Mouse (Mus musculus): Measurements from ENCODE around the gene Phf11b. TPM values are rescaled to one million over a fixed set of nuclear protein-coding genes. Genes with fewer than 3 reads are reported as not detected.
"Not testable (repeated sequence)": the region's sequence is repeated elsewhere in the genome, so short reads cannot be mapped to it uniquely, and the experiment has no call there.

Phf11b gene
- 1 to 10 TPM; 1.9 to 3.4 TPM for total RNA-seq (2021)
- long read RNA-seq, experiment 1, partial matches to known transcripts, result 1 of 2 reads
- long read RNA-seq, experiment 1, other reads (novel, unspliced or antisense), result 0 of 2 reads
- long read RNA-seq, experiment 2, result 0 reads

- DNase-seq, result not testable (repeated sequence)
Measured at GRCm38 (mm10) chr14:59341189-59341588, at the start of gene Phf11b. Gene Phf11b, minus strand, starts transcription at chr14:59341351.

GRCm38 (mm10) chr14:59390181-59390580, 49.0 kb upstream of the Phf11b start:
- DNase-seq, result not testable (repeated sequence)

- no peak for DNase-seq
Measured at GRCm38 (mm10) chr14:59389532-59389931, 48.4 kb upstream of the Phf11b start.

GRCm38 (mm10) chr14:59370348-59371068, 29.4 kb upstream of the Phf11b start:
- DNase-seq, result no peak

GRCm38 (mm10) chr14:59366386-59367105, 25.4 kb upstream of the Phf11b start:
- no peak for DNase-seq

GRCm38 (mm10) chr14:59365244-59365644, 24.1 kb upstream of the Phf11b start, which contains the start of gene Phf11d:
Gene Phf11d, minus strand, starts transcription at chr14:59365470.
- DNase-seq, result peak; percentile 27 to 35

- DNase-seq, result no peak
Measured at GRCm38 (mm10) chr14:59339541-59339940, 1.6 kb downstream of the Phf11b start.

- not testable (repeated sequence) for DNase-seq
Measured at GRCm38 (mm10) chr14:59336056-59336455, 5.1 kb downstream of the Phf11b start.

- DNase-seq, result peak; percentile 4 to 27
Measured at GRCm38 (mm10) chr14:59330499-59330898, 10.7 kb downstream of the Phf11b start.

- not testable (repeated sequence) for DNase-seq
Measured at GRCm38 (mm10) chr14:59319970-59320369, 21.2 kb downstream of the Phf11b start.

- not testable (repeated sequence) for DNase-seq
Measured at GRCm38 (mm10) chr14:59319036-59319435, 22.1 kb downstream of the Phf11b start.

- DNase-seq, result not testable (repeated sequence)
Measured at GRCm38 (mm10) chr14:59297391-59297790, 43.8 kb downstream of the Phf11b start, which contains the start of gene Phf11a. Gene Phf11a, minus strand, starts transcription at chr14:59297522.

GRCm38 (mm10) chr14:59291769-59292168, 49.4 kb downstream of the Phf11b start:
- DNase-seq, result not testable (repeated sequence)

GRCm38 (mm10) chr14:59274961-59275360, 66.2 kb downstream of the Phf11b start:
- DNase-seq, result not testable (repeated sequence)

Other genes starting within 250 kb of the Phf11b start
- not detected for gene 1700129C05Rik, start 198.5 kb downstream of the Phf11b start, total RNA-seq (2021)
- gene Gm5142, start 162.6 kb downstream of the Phf11b start, total RNA-seq (2021), result not detected
- 10 to 100 TPM; 23.1 to 37.5 TPM for gene Rcbtb1, start 140.1 kb downstream of the Phf11b start, total RNA-seq (2021)
- 1 to 10 TPM in 1 of 2 experiments, under 1 TPM in 1; 0.70 to 1.1 TPM for gene Gm6904, start 81.1 kb downstream of the Phf11b start, total RNA-seq (2021)
- under 1 TPM; 0.66 to 0.79 TPM for gene Phf11a, start 43.8 kb downstream of the Phf11b start, total RNA-seq (2021)
- 1 to 10 TPM; 7.0 to 9.0 TPM for gene Phf11d, start 24.1 kb upstream of the Phf11b start, total RNA-seq (2021)
- gene Phf11c, start 54.0 kb upstream of the Phf11b start, total RNA-seq (2021), result under 1 TPM; 0.56 to 0.59 TPM
- 1 to 10 TPM; 5.4 to 7.1 TPM for gene Setdb2, start 99.5 kb upstream of the Phf11b start, total RNA-seq (2021)
- 10 to 100 TPM; 33.7 to 38.2 TPM for gene Cab39l, start 99.6 kb upstream of the Phf11b start, total RNA-seq (2021)

All from adrenal gland, postnatal 36 days (tissue).